Mouse (Mus musculus): Measurements from ENCODE around the gene Rxra.

Gene Rxra

DNA sequence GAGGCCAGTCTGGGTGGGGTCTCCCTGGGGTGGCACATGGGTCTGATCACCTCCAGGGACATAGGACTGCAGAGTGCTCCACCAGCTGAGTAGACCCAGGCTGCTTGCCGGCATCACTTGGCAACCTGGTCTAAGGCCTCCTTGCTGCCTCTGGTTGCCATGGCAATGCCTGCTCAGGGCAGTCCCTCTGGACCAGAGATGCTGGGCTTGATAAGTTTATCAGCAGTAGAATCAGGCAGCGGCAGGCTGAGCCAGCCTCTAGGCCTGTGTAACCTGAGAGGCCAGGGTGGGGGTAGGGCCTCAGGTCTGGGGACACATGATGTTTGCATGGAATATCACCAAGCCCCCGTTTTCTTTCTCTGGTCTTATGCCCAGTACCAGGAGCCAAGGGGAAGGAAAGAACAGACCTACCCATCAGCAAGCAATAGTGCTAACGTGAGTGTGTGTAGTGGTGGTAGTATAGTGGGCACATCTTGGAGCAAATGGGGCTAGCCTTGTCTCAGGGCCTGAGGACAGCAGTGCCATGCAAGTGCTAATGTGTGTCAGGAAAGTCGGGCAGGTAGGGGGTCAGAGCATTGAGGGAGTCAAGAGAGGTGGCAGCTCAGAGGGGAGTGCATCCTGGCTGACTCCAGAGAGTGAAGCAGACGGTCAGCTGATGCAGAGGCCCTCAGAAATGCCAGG is 88.2 kb downstream of the Rxra start:
- DNase-seq (ENCODE audit: low read depth) = peak; percentile 69

DNA sequence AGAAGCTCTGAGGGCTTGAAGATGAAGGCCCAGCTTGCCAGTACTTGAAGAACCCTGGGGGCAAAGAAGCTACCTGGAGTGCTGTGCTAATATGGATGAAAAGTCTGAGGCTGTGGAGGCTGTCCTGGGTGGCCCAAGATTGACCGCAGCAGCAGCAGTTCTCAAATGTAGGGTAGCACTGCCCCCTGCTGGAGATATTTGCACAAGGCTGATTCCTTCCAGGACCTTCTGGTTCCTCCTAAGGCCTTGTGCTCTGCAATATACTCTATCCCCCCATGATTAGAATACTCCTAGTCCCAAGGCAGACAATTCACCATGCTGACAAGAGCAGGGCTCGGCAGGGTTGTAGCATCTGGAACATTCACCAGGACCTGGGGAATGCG is 88.7 kb downstream of the Rxra start:
- peak; percentile 94 for DNase-seq (ENCODE audit: low read depth)

DNA sequence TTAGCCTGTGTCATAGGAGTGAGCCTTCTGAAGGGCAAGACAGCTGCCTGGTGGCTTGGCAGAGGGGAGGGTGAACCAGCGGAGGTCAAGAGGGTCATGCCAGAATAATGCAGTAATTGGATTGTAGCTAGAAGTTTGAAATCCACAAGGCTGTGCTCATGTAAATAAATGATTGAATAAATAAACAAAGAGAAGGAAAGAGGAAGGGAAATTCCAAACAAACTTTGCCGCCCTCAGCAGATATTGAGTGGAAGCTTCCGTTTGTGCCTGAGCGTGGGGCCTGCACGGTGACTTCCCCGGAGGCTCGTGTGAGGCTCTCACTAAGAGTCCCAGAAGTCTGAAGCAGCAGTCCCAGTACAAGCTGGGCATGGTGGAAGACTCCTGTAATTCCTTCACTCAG is 91.5 kb downstream of the Rxra start:
- DNase-seq (ENCODE audit: low read depth) = no peak

DNA sequence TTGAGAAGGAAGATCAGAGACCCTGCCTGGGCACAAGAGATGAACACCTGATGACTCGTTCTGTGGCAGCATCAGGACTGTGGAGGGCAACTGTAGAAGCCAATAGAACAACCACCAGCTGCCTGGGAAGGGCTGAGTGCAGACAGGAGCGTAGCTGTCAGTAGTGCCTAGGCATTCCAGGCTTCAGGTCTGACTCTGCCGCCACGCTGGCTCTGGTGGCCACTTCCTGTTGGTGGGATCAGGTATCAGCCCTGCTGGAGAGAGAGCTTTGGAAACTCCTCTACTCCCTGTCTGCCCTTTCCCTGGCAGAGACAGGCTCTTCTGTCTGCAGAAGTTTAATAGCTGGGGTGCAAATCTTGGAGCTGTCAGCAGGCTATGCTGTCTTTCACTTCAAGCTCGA is 93.5 kb downstream of the Rxra start:
- DNase-seq (ENCODE audit: low read depth) = no peak

DNA sequence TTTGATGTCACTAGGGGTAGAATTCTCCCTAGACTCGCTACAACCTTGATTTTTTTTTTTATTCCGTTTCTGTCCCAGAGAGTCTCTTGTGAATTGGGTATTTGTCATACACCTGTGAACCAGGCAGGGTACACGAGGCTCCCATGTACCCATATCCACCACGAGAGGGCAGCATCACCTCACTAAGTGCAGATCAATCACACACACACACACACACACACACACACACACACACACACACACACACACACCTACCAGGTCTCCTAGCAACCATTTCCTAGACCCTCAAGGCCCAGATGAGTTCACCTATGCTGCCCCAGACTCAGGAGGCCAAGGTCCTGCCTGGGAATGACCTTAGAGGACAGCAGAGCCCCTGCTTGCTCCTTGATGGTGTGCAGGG is 94.0 kb downstream of the Rxra start:
- DNase-seq (ENCODE audit: low read depth) = peak; percentile 83

DNA sequence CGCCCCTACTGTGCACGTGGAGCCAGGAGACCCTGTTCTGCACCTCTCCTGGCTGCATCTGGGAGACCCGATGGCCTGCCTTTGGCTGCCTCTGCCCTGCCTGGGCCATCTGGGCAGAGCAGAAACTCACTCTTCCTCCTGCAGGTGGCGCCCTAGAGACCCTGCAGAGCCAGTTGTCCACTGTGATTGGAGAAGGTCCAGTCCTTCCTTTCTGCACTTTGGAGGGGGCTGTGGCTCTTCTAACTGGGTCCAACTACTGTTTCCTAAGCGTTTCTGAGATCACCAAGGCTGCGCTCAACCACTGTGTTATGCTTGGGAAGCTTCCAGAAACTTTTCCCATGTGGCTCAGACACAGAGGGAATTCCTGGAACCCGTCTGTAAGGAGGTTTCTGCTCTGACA is 95.7 kb downstream of the Rxra start:
- peak; percentile 97 for DNase-seq (ENCODE audit: low read depth)

DNA sequence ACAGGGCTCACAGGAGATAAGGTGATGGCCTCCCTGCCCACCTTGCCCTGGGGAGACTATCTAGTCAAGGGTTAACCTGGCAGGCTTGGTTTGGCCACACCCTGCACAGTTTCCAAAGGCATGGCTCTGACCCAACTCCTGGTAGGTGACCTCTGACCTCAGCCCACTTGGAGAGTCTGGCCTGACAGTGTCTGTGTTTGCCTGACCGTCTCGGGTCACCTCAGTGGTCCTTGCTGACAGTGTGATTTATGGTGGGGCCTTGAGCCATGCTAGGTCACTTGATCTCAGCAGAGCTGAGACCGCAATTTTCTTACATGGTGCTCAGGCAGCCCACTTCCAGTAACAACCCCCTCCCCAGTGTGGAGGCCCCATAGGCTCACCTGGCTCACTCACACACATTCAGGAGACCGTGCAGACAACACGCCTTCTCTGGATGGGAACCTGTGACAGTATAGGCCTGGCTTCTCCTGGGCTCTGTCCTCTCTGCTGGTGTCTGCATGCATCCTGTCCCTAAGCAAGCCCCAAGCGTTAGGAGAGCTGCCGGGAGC is 96.7 kb downstream of the Rxra start:
- DNase-seq (ENCODE audit: low read depth) = peak; percentile 41

DNA sequence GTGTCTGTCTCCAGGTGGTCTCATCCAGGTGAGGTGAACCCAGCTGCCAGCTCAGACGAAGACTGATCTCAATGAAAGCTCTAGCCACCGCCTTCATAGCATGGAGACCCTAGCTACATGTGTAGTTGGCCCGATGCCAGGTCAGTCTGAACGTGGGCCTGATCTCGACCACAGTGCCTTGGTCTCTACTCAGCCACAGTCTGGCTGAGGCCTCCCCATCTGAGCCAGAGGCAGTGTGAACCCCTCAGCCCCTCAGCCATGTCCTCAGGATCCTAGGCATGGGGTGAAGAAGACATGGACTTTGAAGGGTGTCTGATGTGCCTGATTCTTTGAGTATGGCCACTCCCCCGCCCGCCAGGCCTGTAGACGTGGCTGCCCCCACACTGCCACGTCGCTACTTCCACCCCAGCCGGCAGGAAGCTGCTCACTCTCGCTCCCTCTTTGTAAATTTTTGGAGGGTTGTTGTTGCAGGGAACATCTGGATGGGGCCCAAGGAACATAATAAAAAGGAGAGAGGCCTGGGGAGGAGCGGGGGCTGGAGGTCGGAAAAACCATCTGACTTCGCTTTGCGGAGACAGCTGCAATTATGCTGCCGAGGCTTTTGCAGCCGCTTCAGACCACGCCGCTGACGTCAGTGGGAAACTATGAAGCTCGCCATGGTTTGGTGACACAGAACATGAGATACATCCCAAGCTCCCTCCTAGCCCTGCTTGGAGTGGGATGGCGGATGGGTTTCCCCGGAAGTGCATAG is 97.9 kb downstream of the Rxra start:
- peak; percentile 96 for DNase-seq (ENCODE audit: low read depth)

DNA sequence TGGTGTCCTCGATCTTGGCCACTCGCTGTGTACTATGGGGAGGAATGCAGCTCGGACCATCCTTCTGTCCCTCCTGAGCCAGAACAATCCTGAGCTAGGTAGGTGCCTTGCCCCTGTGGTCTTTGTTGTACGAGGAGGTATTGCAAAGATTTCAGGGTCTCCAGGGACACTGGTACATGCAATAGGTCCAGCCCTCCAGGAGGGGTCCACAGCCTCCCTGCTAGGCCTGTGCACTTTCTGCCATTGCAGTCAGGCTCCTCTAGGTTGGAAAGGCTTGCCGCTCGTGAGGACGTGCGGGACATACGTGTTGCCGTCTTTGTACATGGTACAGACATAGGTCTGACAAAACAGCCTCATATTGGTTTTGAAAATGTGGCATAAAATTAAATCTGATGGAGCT is 98.8 kb downstream of the Rxra start:
- peak; percentile 68 for DNase-seq (ENCODE audit: low read depth)

DNA sequence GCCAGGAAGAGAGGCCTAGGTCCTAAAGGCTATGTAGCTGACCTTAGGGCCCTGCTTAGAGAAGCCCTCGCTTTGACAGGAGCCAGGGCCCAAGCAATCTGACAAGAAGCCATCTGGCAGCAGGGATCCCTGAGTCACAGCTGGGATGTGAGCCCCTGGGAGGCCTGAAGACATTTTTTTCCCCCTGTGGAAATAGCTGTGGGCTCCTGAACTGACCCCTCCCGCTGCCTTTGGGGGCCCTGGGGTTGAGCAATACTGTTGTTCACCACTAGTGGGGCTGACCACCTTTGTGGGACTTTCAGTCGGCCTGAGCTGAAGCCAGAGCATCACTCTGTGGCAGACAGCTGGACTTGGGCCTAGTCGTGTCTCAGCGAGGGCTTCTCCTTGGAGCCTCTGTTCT is 99.4 kb downstream of the Rxra start:
- DNase-seq (ENCODE audit: low read depth) = peak; percentile 88

DNA sequence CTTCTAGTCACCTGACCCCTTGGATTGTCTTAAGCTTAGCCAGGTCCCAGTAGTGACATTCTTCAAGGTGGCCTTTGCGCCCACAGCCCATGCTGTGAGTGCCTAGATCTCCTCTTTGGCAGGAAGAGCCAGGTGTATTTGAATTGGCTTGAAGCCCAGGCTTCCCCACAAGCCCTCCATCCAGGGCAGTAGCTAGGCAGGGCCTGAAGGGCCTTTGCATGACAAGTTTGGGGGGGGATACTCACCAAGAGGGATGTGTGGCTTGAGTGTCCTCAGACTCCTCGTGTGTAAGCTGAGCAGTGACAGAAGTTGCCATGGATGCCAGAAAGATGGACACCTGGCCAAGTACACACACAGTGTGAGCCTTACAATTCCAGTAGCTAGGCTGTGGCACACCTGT is 101.5 kb downstream of the Rxra start:
- no peak for DNase-seq (ENCODE audit: low read depth)

DNA sequence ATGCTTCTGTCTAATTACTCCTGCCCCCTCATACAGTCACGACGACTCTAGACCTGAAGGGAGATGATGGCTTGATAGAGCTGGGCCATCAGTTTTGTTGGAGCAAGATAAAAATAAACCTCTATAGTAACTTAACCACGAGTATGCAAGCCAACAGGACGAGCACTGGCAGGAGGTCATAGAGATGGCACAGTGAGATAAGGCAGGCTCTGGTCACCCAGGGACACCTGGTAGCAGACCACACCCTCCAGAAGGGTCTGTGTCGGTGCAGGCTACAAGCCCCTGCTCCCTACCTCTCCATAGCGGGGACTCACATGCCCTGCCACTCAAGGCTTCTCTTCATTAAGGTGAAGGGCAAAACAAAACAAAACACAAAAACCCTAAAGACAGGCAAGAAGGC is 102.0 kb downstream of the Rxra start:
- no peak for DNase-seq (ENCODE audit: low read depth)

DNA sequence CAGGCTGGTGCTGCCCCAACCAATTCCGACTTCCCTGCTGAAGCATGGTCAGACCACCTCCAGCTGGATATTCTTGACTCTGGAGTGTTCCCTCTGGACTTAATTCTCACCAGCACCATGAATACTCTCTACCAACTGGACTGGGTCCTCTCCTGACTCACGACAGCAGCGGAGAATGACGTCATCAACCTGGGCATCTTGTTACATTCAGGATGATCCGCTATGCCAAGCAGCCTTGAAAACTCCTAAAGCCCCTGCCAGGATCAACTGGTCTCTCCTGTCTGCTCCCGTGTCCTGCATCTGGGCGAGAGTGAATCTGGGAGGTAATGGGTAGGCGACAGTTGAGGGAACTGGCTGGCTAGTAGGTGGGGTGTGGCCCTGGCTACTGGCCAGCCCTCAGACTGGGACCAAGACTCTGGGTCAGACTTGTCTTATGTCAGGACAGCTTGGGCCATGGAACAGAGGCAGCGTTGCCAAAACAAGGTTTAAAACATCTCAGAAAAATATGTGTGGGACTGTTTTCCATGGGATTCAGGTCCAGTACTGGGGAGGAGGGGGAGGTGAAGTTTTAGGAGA is 103.1 kb downstream of the Rxra start:
- peak; percentile 63 for DNase-seq (ENCODE audit: low read depth)

DNA sequence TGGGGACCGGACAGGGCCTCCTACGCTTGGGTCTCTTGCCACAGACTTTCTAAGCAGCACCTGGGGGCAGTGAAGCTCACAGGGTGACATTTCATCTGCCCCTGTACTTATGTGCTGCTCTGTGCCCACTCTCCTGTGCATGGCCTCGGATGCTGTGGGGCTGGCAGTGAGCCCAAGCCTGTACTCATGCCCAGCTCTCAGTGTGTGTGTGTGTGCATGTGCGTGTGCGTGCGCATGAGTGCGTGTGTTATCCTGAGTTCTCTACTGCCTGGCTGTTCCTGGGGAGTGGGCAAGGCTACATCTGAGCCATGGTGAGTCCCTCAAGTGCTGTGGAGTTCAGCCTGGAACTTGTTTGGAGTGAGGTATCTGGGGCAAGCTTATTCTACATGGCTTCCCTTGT is 103.9 kb downstream of the Rxra start:
- DNase-seq (ENCODE audit: low read depth) = no peak

DNA sequence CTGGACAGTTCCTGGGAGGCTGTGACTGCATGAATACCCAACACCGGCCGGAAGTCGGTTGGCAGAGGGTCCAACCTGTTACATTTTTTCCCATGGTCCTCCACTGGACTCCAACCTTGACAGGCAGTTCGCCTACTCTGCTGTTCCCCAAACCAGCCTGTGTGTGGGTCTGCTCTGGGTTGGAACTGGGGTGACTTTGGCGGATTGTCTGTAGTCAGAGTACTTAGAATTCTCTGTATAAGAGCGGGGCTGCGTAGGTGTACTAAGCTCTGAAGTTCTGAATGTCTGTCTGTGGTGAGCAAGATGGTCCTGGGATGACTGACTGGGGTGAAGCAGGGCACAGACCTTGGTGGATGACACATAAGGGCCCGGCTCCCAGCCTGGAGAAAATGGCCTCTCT is 109.1 kb downstream of the Rxra start:
- no peak for DNase-seq (ENCODE audit: low read depth)

DNA sequence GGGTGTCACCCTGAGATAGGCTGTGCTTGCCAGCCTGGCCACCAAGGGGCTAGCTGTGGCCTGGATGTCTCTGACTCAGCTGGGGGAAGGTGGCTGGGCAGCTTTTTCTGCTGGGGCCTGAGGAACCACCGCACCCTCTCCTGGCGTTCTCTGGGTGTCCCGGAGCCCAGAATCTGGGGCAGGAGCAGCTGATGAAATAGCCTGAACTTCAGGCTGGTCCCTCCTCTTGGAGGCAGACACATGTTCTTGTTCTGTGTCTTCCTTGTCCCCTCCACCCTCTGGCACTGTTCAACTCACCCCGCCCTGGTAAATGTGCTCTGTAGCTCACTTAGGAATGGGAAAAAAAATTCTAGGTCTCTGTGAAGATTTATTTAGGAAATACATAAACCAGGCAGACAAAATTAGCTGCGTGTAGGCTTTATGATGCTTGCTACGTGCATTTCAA is 109.8 kb downstream of the Rxra start:
- peak; percentile 75 for DNase-seq (ENCODE audit: low read depth)

DNA sequence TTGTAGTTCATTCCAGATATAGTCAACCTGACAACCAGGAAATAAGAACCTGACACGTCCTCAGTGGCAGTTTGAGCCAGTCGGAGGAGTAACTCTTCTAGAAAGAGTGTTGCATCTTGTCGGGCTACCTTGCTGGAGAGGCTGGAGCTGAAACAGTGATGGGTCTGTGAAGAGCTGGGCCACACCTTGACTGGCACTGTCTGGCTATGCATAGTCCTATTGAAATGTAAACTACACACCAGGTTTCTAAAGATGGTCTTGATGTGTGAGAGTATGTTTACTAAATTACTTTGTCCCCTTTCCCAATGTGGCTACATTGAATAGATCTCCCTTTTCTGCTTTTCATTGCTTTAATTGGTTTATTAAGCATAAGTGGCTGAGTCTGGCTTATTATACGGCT is 115.3 kb downstream of the Rxra start:
- DNase-seq (ENCODE audit: low read depth) = no peak

DNA sequence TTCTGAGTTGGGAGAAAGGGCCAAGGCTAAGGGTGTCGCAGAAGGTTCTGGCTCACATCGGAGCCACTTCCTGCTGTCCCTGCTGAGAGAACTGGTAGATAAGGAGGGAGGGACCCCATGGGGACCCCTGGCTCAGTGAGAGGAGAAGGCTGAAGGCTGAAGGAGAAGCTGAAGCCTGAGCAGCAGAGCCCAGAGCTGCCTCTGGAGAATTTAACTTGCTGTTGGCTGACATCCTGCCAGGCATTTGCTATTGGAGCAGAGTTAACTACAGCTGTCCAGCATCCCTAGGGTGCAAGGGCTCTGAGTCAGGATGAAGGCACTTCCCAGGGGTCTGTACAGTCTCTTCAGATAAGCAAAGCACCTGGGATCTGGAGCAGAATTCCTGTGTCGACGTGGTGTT is 122.8 kb downstream of the Rxra start:
- peak; percentile 75 for DNase-seq (ENCODE audit: low read depth)

DNA sequence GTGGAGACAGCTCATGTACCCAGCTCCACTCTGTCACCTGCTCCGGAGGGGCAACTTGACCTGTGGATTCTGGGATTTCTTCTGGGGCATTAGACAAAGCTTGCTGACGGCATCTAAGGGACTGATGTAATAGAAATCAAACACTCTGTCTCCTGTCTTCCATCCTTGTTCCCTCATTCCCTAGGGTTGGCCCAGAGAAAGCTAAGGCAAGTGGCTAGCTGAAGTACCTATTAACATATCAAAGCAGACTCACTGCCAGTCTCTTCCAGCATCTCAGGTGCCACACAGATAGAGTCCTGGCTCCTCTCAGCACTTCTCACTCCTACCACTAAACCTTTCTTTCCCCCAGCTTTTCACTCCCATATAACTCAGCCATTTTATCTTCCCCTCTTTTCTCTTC is 124.8 kb downstream of the Rxra start:
- DNase-seq (ENCODE audit: low read depth) = no peak

DNA sequence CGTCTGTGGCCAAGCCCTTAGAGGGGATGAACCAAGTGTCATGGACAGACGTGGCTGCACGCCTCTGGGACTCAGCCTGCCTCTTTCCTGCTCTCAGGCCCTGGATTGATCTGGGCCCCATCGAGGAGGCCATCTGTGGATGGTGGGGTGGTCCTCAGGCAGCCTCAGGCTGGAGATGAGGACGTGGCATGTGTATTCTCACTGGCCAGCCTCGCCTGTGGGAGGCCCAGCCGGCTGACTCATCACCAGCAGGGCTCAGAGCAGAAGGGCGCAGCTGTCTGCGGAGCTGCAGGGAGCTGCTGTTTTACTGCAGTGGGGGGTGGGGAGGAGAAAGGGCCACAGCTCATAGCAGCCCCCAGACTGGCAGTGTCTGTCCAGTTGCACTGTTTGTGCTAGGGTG is 126.3 kb downstream of the Rxra start:
- DNase-seq (ENCODE audit: low read depth) = peak; percentile 93

DNA sequence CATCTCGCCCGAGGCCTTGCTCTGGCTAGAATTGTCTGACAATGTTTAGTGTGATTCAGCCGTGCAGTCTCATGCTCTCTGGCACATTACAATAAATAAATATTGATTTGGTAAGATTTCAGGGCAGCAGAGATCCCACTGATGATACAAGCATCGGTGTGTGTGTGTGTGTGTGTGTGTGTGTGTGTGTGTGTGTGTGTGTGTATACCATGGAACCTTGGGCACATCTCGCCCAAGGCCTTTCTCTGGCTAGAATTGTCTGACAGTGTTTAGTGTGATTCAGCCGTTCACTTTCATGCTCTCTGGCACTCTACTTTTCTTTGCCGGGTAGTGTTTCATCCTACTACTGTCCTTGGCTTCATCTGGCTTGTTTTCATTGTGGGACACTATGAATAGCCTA is 130.5 kb downstream of the Rxra start:
- DNase-seq (ENCODE audit: low read depth) = peak; percentile 24

DNA sequence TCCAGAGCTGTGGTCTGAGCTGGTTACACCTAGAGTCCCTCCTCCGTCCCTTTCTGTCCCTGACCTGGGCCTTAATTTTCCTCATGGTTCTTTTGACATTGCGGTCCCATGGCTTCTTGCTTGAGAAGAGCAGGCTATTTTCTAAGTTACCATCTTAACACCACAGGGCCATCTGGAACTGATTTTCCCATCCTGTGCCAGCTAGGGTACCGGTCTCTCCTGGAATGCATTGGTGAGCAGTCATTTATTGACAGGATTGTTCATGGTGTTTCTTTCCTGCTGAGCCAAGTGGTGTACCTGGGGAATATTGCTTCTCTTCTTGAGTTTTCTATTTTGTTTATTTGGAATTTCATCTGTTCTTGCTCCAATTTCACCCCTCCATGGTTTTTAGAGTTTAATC is 131.4 kb downstream of the Rxra start:
- no peak for DNase-seq (ENCODE audit: low read depth)

DNA sequence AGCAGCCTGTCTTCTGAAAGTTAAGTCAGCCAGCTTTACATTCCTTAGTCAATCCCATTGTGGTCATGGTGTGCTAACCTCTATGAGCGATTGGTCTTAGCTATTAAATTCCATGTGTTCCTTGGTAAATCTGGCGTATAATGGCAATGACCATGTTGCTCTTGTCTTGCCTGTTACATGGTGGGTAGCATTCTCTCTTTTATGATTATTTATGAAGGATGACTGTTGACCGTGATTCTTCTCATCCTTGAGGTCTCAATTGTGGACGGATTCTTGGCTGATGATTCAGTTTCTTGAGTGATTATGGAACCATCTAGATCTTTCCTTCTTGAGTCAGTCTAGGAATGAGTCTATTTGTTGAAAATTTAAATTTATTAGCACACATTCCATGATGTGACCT is 133.7 kb downstream of the Rxra start:
- peak; percentile 66 for DNase-seq (ENCODE audit: low read depth)
